Mouse (Mus musculus) E14TG2a.4 (cell line): ENCODE data around the gene Btnl10.

Experiments
- H3K27me3 ChIP-seq: 2 replicates; pipeline ENCODE4 v1.6.1; 2014; ENCODE audit warnings: low read length, control low read depth; ENCODE audit not compliant: insufficient read depth
- H3K36me3 ChIP-seq: 2 replicates; pipeline ENCODE4 v1.6.1; 2014; ENCODE audit warnings: low read length, control low read depth; ENCODE audit not compliant: insufficient read depth
- H3K4me1 ChIP-seq: replicated peaks from 2 replicates; pipeline ENCODE4 v1.6.1; 2014; ENCODE audit warnings: low read depth, low read length, control low read depth
- H3K4me3 ChIP-seq: replicated peaks from 2 replicates; pipeline ENCODE4 v1.5.1; 2014; ENCODE audit warnings: mild to moderate bottlenecking, low read length
- H3K9me3 ChIP-seq: 2 replicates; pipeline ENCODE4 v1.6.1; 2014; ENCODE audit warnings: low read length, control low read depth
- CTCF ChIP-seq: conservative IDR thresholded peaks from 2 replicates; pipeline ENCODE4 v1.5.1; 2014; ENCODE audit warnings: low read length
- NANOG ChIP-seq: IDR thresholded peaks from 2 replicates; pipeline ENCODE4 v1.6.1; 2014; ENCODE audit warnings: borderline replicate concordance, low read length, mixed read lengths
- POU5F1 ChIP-seq: IDR thresholded peaks from 2 replicates; pipeline ENCODE4 v1.6.1; 2014; ENCODE audit warnings: low read length, borderline replicate concordance

Btnl10 gene

DNA sequence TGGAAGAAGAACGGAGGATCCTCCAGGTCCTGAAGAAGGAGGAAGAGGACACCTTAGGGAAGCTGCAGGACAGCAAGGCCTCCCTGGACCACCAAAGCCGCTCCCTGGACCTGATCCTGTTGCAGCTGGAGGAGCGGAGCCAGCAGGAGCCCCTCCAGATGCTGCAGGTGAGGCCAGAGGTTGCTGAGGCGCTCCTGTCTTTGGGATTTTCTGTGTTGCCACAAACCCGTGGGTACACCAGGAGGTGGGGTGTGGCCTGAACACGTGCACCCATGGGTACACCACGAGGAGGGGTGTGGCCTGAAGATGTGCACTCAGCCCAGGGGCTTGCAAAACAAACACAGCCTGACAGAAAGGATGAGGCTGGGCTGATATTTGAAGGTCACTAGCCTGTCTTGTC lies 50.8 kb downstream of the Btnl10 start:
- peaks cover 69% of the 10 kb centered on the region for H3K4me1 ChIP-seq
- no peak overlapping the region for H3K4me3 ChIP-seq
- no peak for TF ChIP-seq POU5F1
- H3K9me3 ChIP-seq: no peaks in the 10 kb centered on the region
- H3K36me3 ChIP-seq: peaks cover 8% of the 10 kb centered on the region
- H3K27me3 ChIP-seq: peaks cover 11% of the 10 kb centered on the region

DNA sequence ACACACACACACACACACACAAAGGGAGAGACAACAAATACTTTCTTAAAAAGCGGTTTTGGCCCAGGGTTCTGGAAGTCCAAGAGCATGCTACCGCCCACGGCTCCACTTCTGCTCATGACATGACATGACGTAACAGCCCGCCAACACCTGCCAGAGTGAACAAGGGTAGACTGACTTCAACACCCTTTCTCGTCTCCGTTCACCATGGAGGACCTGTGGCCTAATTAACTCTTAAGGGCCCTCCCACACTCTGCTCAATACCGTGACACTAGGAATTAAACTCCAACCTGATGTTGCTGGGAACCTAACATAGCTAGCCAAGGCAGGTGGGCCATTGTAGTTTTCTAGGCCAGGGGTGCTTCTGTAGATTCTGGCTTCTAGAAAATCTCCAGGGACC lies 51.3 kb downstream of the Btnl10 start:
- TF ChIP-seq CTCF (no peak), POU5F1 (no peak), NANOG (no peak)

DNA sequence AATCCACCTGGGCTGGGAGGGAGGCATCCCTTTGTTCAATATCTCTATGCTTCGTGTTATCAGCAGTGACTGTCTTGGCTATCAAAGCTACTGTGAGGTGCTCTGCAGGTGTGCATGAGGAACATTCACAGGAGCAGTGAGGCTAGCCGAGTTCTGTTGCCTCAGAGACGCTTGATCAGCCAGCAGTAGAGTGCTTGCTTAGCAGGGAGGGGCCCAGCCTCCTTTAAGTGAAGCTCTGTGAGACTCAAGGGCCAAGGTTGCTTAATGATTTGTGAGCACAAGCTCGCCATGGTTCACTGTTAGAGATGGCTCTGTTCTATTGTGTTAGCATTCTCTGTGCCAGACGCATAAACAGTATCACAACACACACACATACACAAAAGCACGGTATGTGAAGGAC lies 52.0 kb downstream of the Btnl10 start:
- peaks cover 69% of the 10 kb centered on the region for H3K4me1 ChIP-seq
- H3K4me3 ChIP-seq: peak overlapping the region; percentile 8; the same call in 1 of the 2 replicates
- peaks cover 10% of the 10 kb centered on the region for H3K36me3 ChIP-seq
- no peaks in the 10 kb centered on the region for H3K9me3 ChIP-seq
- peaks cover 1% of the 10 kb centered on the region; the same call in 1 of the 2 replicates for H3K27me3 ChIP-seq
- no peak for TF ChIP-seq NANOG

More for the DNA sequence above, 51.3 kb downstream of the Btnl10 start:
- Histone ChIP-seq H3K27me3 (peaks cover 6% of the 10 kb centered on the region), H3K4me1 (peaks cover 69% of the 10 kb centered on the region), H3K4me3 (no peak overlapping the region), H3K36me3 (peaks cover 8% of the 10 kb centered on the region), H3K9me3 (no peaks in the 10 kb centered on the region)

DNA sequence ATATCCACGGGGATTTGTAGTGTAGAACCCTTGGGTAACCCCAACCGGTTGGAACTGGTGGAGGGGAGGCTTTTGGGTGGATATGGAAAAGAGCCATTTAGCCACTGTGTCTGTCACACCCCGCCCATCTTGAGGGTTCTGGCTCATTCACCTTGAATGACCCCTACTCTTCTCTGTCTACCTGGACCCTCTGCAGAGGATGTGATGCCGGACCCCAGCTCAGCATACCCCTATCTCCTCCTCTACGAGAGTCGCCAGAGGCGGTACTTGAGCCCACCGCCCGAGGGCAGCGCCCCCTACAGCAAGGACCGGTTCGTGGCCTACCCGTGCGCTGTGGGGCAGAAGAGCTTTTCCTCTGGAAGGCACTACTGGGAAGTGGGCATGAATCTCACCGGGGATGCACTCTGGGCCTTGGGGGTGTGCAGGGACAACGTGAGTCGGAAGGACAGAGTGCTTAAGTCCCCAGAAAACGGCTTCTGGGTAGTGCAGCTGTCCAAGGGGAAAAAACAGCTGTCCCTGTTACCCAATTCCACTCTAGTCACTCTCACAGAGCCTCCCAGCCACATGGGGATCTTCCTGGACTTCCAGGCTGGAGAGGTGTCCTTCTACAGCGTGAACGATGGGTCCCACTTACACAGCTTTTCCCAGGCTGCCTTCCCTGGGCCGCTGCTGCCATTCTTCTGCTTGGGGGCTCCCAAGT lies 53.3 kb downstream of the Btnl10 start:
- peaks cover 69% of the 10 kb centered on the region for H3K4me1 ChIP-seq
- no peak for TF ChIP-seq POU5F1
- peak; percentile 49 for TF ChIP-seq CTCF

DNA sequence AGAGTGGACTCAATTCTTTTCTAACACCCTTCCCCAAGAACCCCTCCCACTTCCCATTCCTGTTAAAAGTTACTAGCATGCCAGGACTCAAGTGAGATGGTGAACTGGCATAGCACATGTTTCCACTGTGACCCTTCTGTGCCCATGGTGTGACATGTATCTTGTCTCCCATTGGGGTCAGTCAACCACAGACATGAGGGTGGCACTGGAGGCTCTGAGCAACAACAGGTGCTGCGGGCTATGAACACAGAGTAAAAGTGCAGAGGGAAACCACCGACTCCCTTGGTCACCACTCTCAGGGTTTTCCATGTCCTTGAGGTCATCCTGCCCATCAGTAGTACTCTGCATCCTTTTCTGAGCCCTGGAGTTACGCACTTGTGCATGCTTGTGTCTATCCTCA lies 54.1 kb downstream of the Btnl10 start:
- H3K36me3 ChIP-seq: peaks cover 21% of the 10 kb centered on the region
- TF ChIP-seq CTCF (no peak), NANOG (no peak), POU5F1 (no peak)
- H3K27me3 ChIP-seq: no peaks in the 10 kb centered on the region
- peaks cover 64% of the 10 kb centered on the region for H3K4me1 ChIP-seq
- no peak overlapping the region for H3K4me3 ChIP-seq
- no peaks in the 10 kb centered on the region for H3K9me3 ChIP-seq

More for the DNA sequence above, 53.3 kb downstream of the Btnl10 start:
- Histone ChIP-seq H3K9me3 (no peaks in the 10 kb centered on the region), H3K27me3 (no peaks in the 10 kb centered on the region), H3K36me3 (peaks cover 20% of the 10 kb centered on the region), H3K4me3 (peak overlapping the region; percentile 32; the same call in 1 of the 2 replicates)

DNA sequence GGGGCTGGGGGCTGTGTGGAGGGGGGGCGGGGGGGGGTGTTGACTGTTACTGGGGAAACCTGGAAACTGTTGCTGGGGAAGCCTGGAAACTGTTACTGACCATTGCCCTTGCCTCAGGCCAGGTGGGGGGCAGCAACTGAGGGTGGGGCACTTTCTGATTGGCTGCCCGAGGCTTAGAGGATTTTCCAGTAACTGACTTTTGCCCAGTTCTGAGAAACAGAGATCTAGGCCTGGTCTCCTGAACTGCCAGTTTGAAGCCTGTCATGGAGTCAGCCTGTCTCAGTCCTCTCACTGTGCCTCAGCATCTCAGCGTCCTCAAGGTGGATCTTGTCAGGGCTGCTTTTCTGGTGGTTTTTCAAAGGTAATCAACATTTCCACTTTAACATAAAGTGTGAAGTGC lies 56.7 kb downstream of the Btnl10 start:
- 0 out of 2 replicates have a peak, but pooled peaks cover 2% of the 10 kb centered on the region for H3K27me3 ChIP-seq
- no peaks in the 10 kb centered on the region for H3K9me3 ChIP-seq
- peaks cover 23% of the 10 kb centered on the region for H3K36me3 ChIP-seq
- H3K4me1 ChIP-seq: peaks cover 61% of the 10 kb centered on the region
- TF ChIP-seq POU5F1 (no peak), CTCF (no peak), NANOG (no peak)
- no peak overlapping the region for H3K4me3 ChIP-seq
